Mouse (Mus musculus): ENCODE data around the gene Pla2g2f. TPM values are rescaled to one million over a fixed set of nuclear protein-coding genes. Genes with fewer than 3 reads are reported as not detected.

Pla2g2f gene
- polyA plus RNA-seq (2012; rRNA removed): 0.41 and 0.69 TPM in 2 replicates

DNA sequence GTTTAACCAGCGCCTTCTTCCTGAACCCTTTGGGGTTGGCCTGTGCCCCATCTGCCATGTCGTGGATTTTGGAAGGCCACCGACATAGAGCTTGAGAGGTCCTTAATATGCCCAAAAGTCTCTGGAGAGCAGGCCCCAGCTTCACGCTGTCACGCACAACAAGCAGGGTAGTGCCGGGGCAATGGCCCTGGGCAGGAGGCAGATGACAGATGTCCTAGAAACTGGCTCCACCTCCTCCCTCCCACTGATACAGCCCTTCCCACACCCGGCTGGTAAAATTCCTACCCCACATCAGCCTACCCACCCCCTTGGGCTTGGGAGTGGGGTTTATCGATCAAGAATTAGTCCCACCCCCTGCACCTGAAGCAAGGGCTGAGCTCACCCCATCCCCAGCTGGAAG lies at the start of gene Pla2g2f:
Pla2g2f (minus strand) TSS at position 211 of the 400 bp plus-strand sequence.
- WGBS: 67% methylated on average over 8 of the region's 8 CpGs
- DNase-seq: no peak
- TF ChIP-seq POLR2A (IDR thresholded peaks at IDR 0.05; ENCODE audit: borderline replicate concordance, insufficient read depth, low read length) (no peak), CTCF (IDR thresholded peaks at IDR 0.05; ENCODE audit: borderline replicate concordance, insufficient read depth, low read depth, low read length) (no peak)
- H3K4me3 ChIP-seq (replicated peaks; ENCODE audit: insufficient read depth, low read depth, low read length): no peak within 1 kb of the TSS
- no peaks in the 10 kb centered on the region; the same call in 1 of the 2 replicates for H3K27me3 ChIP-seq (ENCODE audit: control insufficient read depth, insufficient read depth, low read length)
- H3K27ac ChIP-seq (ENCODE audit: insufficient read depth, low read length): no peak within 1 kb of the TSS
- H3K4me1 ChIP-seq (ENCODE audit: control insufficient read depth, insufficient read depth, low read length): peaks cover 12% of the 10 kb centered on the region; the same call in 1 of the 2 replicates

- H3K27me3 ChIP-seq (ENCODE audit: control insufficient read depth, insufficient read depth, low read length): no peaks in the 10 kb centered on the region
- DNase-seq: no peak
- no peak overlapping the region for H3K4me3 ChIP-seq (replicated peaks; ENCODE audit: insufficient read depth, low read depth, low read length)
- no peaks in the 10 kb centered on the region for H3K4me1 ChIP-seq (ENCODE audit: control insufficient read depth, insufficient read depth, low read length)
- TF ChIP-seq CTCF (IDR thresholded peaks at IDR 0.05; ENCODE audit: borderline replicate concordance, insufficient read depth, low read depth, low read length): no peak
- TF ChIP-seq POLR2A (IDR thresholded peaks at IDR 0.05; ENCODE audit: borderline replicate concordance, insufficient read depth, low read length): no peak
- H3K27ac ChIP-seq (ENCODE audit: insufficient read depth, low read length): no peak overlapping the region
- WGBS: 70% methylated on average over 7 of the region's 7 CpGs
These were observed 49.6 kb upstream of the Pla2g2f start for GRCm38 (mm10) chr4:138806920-138807541.

DNA sequence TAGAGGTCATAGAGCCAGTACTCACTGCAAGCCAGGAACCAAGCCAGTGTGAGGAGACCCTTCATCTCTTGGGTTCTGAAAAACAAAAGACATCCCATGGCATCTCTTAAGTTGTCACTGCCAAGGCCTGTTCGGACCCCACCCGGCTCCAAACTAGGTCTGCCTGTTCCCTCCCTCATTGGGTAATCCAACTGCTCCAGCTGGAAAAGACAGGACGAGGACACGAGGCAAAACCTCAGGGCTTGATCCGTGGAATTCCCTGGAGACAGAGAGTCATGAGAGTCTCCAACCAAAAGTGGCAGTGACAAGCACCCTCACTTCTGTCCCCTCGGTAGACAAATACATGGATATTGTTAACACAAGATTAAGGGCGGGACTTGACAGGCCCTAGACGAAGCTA lies 48.7 kb upstream of the Pla2g2f start:
- Histone ChIP-seq H3K27ac (ENCODE audit: insufficient read depth, low read length) (no peak overlapping the region), H3K27me3 (ENCODE audit: control insufficient read depth, insufficient read depth, low read length) (no peaks in the 10 kb centered on the region), H3K4me3 (replicated peaks; ENCODE audit: insufficient read depth, low read depth, low read length) (no peak overlapping the region), H3K4me1 (ENCODE audit: control insufficient read depth, insufficient read depth, low read length) (no peaks in the 10 kb centered on the region)
- TF ChIP-seq POLR2A (IDR thresholded peaks at IDR 0.05; ENCODE audit: borderline replicate concordance, insufficient read depth, low read length) (no peak), CTCF (IDR thresholded peaks at IDR 0.05; ENCODE audit: borderline replicate concordance, insufficient read depth, low read depth, low read length) (no peak)
- WGBS: 79% methylated on average over 8 of the region's 8 CpGs
- DNase-seq: no peak

DNA sequence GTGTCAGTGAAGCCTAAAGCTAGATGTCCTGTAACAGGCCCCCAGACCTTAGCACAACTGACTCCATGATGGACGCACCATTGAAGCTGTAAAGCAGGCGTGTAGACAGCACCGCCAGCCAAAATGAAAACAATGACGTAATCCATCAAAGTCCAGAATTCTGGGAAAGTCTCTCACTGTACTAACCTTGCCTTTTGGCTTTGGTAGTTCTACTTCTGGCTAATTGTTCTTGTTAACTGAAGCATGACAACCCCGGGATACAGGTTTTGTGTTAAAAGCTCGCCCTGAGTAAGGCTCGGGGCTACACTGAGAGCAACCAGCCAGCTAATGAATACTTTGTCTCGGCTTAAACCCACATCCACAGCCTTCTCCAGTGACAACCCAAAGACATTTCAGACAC lies 47.8 kb upstream of the Pla2g2f start:
- 41% methylated on average over 8 of the region's 8 CpGs for WGBS
- DNase-seq: no peak
- Histone ChIP-seq H3K27me3 (ENCODE audit: control insufficient read depth, insufficient read depth, low read length) (no peaks in the 10 kb centered on the region), H3K4me3 (replicated peaks; ENCODE audit: insufficient read depth, low read depth, low read length) (no peak overlapping the region), H3K27ac (ENCODE audit: insufficient read depth, low read length) (no peak overlapping the region), H3K4me1 (ENCODE audit: control insufficient read depth, insufficient read depth, low read length) (no peaks in the 10 kb centered on the region)
- TF ChIP-seq POLR2A (IDR thresholded peaks at IDR 0.05; ENCODE audit: borderline replicate concordance, insufficient read depth, low read length) (no peak), CTCF (IDR thresholded peaks at IDR 0.05; ENCODE audit: borderline replicate concordance, insufficient read depth, low read depth, low read length) (no peak)

- no peaks in the 10 kb centered on the region for H3K4me1 ChIP-seq (ENCODE audit: control insufficient read depth, insufficient read depth, low read length)
- TF ChIP-seq POLR2A (IDR thresholded peaks at IDR 0.05; ENCODE audit: borderline replicate concordance, insufficient read depth, low read length): no peak
- no peak for TF ChIP-seq CTCF (IDR thresholded peaks at IDR 0.05; ENCODE audit: borderline replicate concordance, insufficient read depth, low read depth, low read length)
- no peak overlapping the region for H3K4me3 ChIP-seq (replicated peaks; ENCODE audit: insufficient read depth, low read depth, low read length)
- H3K27me3 ChIP-seq (ENCODE audit: control insufficient read depth, insufficient read depth, low read length): no peaks in the 10 kb centered on the region
- WGBS: 80% methylated on average over 11 of the region's 11 CpGs
- H3K27ac ChIP-seq (ENCODE audit: insufficient read depth, low read length): no peak overlapping the region
- no peak for DNase-seq
These were observed 45.5 kb upstream of the Pla2g2f start for GRCm38 (mm10) chr4:138802917-138803316.

DNA sequence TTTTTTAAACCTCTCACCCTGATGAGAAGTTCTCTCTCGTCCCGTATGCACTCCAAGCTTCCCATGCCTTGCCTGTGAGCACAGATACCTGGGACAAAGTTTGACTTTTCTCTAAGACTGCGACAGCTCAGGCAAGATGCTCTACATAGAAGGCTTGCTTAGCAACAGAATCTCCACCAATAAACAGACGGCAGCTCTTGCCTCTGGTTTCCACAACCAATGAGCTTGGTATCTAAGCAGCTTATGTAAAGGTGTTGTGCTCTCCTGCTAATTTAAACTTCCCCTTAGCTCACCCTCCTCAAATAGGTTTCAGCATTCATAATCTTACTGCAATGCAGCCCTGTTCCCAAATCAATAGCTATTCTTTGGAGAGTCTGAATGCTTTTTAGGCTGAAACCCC lies 44.2 kb upstream of the Pla2g2f start:
- DNase-seq: no peak
- Histone ChIP-seq H3K4me3 (replicated peaks; ENCODE audit: insufficient read depth, low read depth, low read length) (no peak overlapping the region), H3K27ac (ENCODE audit: insufficient read depth, low read length) (no peak overlapping the region), H3K27me3 (ENCODE audit: control insufficient read depth, insufficient read depth, low read length) (no peaks in the 10 kb centered on the region), H3K4me1 (ENCODE audit: control insufficient read depth, insufficient read depth, low read length) (no peaks in the 10 kb centered on the region)
- 95% methylated on average over 4 of the region's 4 CpGs for WGBS
- TF ChIP-seq POLR2A (IDR thresholded peaks at IDR 0.05; ENCODE audit: borderline replicate concordance, insufficient read depth, low read length) (no peak), CTCF (IDR thresholded peaks at IDR 0.05; ENCODE audit: borderline replicate concordance, insufficient read depth, low read depth, low read length) (no peak)

DNA sequence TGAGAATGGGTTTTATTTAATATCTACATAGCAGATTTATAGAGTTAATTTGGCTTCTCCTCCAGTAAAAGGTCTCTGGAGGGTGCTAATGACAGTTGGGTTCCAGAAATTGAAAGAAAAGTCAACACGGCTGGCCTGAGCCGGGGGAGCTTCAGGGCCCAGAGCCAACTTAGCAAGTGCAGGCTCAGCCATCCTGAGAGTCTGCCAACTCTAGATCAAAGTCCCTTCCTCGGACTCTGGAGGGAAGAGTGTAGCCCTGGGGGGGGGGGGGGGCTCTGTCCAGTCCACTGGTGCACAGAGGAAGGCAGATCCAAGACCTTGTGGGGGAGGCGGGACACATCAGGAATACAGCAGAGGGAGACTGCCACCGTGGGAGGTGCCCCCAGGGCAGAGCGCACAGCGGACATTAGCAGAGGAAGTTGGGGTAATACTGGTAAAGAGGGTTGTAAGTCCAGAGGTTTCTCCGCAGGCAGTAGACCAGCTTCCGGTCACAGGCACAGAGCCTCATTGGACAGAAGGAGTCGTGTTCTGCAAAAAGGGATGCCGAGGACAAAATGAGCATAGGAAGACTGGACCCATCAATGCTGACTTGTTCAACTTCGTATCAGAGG lies 42.8 kb upstream of the Pla2g2f start:
- Histone ChIP-seq H3K27me3 (ENCODE audit: control insufficient read depth, insufficient read depth, low read length) (no peaks in the 10 kb centered on the region), H3K27ac (ENCODE audit: insufficient read depth, low read length) (no peak overlapping the region), H3K4me1 (ENCODE audit: control insufficient read depth, insufficient read depth, low read length) (no peaks in the 10 kb centered on the region), H3K4me3 (replicated peaks; ENCODE audit: insufficient read depth, low read depth, low read length) (no peak overlapping the region)
- 18% methylated on average over 12 of the region's 12 CpGs for WGBS
- TF ChIP-seq CTCF (IDR thresholded peaks at IDR 0.05; ENCODE audit: borderline replicate concordance, insufficient read depth, low read depth, low read length): no peak
- TF ChIP-seq POLR2A (IDR thresholded peaks at IDR 0.05; ENCODE audit: borderline replicate concordance, insufficient read depth, low read length): no peak
- DNase-seq: no peak

- Histone ChIP-seq H3K27me3 (ENCODE audit: control insufficient read depth, insufficient read depth, low read length) (no peaks in the 10 kb centered on the region), H3K4me3 (replicated peaks; ENCODE audit: insufficient read depth, low read depth, low read length) (no peak overlapping the region), H3K4me1 (ENCODE audit: control insufficient read depth, insufficient read depth, low read length) (no peaks in the 10 kb centered on the region), H3K27ac (ENCODE audit: insufficient read depth, low read length) (no peak overlapping the region)
- no peak for DNase-seq
- no peak for TF ChIP-seq CTCF (IDR thresholded peaks at IDR 0.05; ENCODE audit: borderline replicate concordance, insufficient read depth, low read depth, low read length)
- TF ChIP-seq POLR2A (IDR thresholded peaks at IDR 0.05; ENCODE audit: borderline replicate concordance, insufficient read depth, low read length): no peak
- 50% methylated on average over 4 of the region's 4 CpGs for WGBS
These were observed 39.8 kb upstream of the Pla2g2f start for GRCm38 (mm10) chr4:138797217-138797570.
